Mouse (Mus musculus) CH12.LX (cell line): ENCODE results near the gene Cd55. TPM values are rescaled to one million over a fixed set of nuclear protein-coding genes. Genes with fewer than 3 reads are reported as not detected.

Experiments used
- DNase-seq: peaks from one replicate; pipeline ENCODE4 v3.0.0-alpha.2; 2013; ENCODE audit errors: extremely low read depth
- H3K27ac ChIP-seq: 2 replicates; pipeline ENCODE4 v1.5.1; 2012; ENCODE audit warnings: low read depth, mild to moderate bottlenecking, control low read depth, moderate library complexity; ENCODE audit not compliant: insufficient read depth
- H3K27me3 ChIP-seq: replicated peaks from 2 replicates; pipeline ENCODE3; 2012; ENCODE audit warnings: inconsistent platforms
- H3K36me3 ChIP-seq, 2 experiments: replicated peaks in 1 of 2; 2 replicates each; pipeline versions ENCODE3 to v1.6.1; 2012; ENCODE audit warnings: inconsistent platforms in 1 of 2, low read length in 1 of 2, mild to moderate bottlenecking in 1 of 2, mixed read lengths in 1 of 2, moderate library complexity in 1 of 2; ENCODE audit not compliant: control insufficient read depth in 1 of 2, insufficient read depth in 1 of 2
- H3K4me1 ChIP-seq, 2 experiments: 2 replicates each; pipeline ENCODE4 v1.6.1; 2012; ENCODE audit warnings: inconsistent platforms in 1 of 2, moderate library complexity in 1 of 2; ENCODE audit not compliant: insufficient read depth in 2 of 2, control insufficient read depth in 1 of 2
- H3K4me2 ChIP-seq: 2 replicates; pipeline ENCODE4 v1.6.1; 2012; ENCODE audit warnings: low read depth, mild to moderate bottlenecking, control low read depth; ENCODE audit not compliant: poor library complexity, insufficient read depth, severe bottlenecking
- H3K4me3 ChIP-seq, 3 experiments: fragments of 150-350 bp in 1 of 3; sonication (generic) in 1 of 3; replicated peaks in 1 of 3; 2 replicates each; pipeline versions ENCODE3 to v1.5.1; 2011 to 2012; ENCODE audit warnings: low read depth in 2 of 3, low read length in 2 of 3, mild to moderate bottlenecking in 2 of 3, moderate library complexity in 2 of 3, control low read depth in 1 of 3, improper control_type of control experiment in 1 of 3, inconsistent platforms in 1 of 3, mixed read lengths in 1 of 3; ENCODE audit not compliant: poor library complexity in 1 of 3
- H3K79me2 ChIP-seq: replicated peaks from 2 replicates; pipeline ENCODE4 v1.6.1; 2012; ENCODE audit warnings: mild to moderate bottlenecking, moderate library complexity; ENCODE audit not compliant: control insufficient read depth, poor library complexity, insufficient read depth, severe bottlenecking; ENCODE audit errors: extremely low read depth
- H3K9ac ChIP-seq: 2 replicates; pipeline ENCODE4 v1.6.1; 2012; ENCODE audit warnings: low read depth, mild to moderate bottlenecking, control low read depth, moderate library complexity; ENCODE audit not compliant: insufficient read depth
- H3K9me3 ChIP-seq: replicated peaks from 2 replicates; pipeline ENCODE3; 2012; ENCODE audit warnings: low read length, inconsistent platforms, mixed read lengths
- CHD2 ChIP-seq: IDR thresholded peaks from 2 replicates; pipeline ENCODE4 v1.6.1; 2011; ENCODE audit warnings: low read length, improper control_type of control experiment
- CTCF ChIP-seq, 2 experiments: IDR thresholded peaks in 1 of 2; conservative IDR thresholded peaks in 1 of 2; 2 replicates each; pipeline ENCODE4 v1.5.1; 2011 to 2012; ENCODE audit warnings: low read depth in 2 of 2, low read length in 2 of 2, improper control_type of control experiment in 1 of 2, inconsistent platforms in 1 of 2, mild to moderate bottlenecking in 1 of 2, moderate library complexity in 1 of 2
- EP300 ChIP-seq: IDR thresholded peaks from 2 replicates; pipeline ENCODE4 v1.6.1; 2011; ENCODE audit warnings: low read length, improper control_type of control experiment
- HCFC1 ChIP-seq: IDR thresholded peaks from 2 replicates; pipeline ENCODE4 v1.6.1; 2012; ENCODE audit warnings: low read depth, mild to moderate bottlenecking, inconsistent platforms, low read length, improper control_type of control experiment
- JUN ChIP-seq: IDR thresholded peaks from 2 replicates; pipeline ENCODE4 v1.6.1; 2011; ENCODE audit warnings: low read depth, mild to moderate bottlenecking, low read length, improper control_type of control experiment, moderate library complexity; ENCODE audit not compliant: insufficient read depth
- MAFK ChIP-seq: IDR thresholded peaks from 2 replicates; pipeline ENCODE4 v1.6.1; 2011; ENCODE audit warnings: low read length, improper control_type of control experiment; ENCODE audit not compliant: insufficient replicate concordance
- MAX ChIP-seq: IDR thresholded peaks from 2 replicates; pipeline ENCODE4 v1.6.1; 2011; ENCODE audit warnings: low read length, improper control_type of control experiment
- NELFE ChIP-seq: IDR thresholded peaks from 2 replicates; pipeline ENCODE4 v1.6.1; 2011; ENCODE audit warnings: low read depth, low read length, improper control_type of control experiment
- RAD21 ChIP-seq: IDR thresholded peaks from 2 replicates; pipeline ENCODE4 v1.6.1; 2011; ENCODE audit warnings: low read depth, mild to moderate bottlenecking, low read length, improper control_type of control experiment, moderate library complexity
- SMC3 ChIP-seq: IDR thresholded peaks from 2 replicates; pipeline ENCODE4 v1.6.1; 2011; ENCODE audit warnings: low read depth, low read length, improper control_type of control experiment
- USF1 ChIP-seq: IDR thresholded peaks from 2 replicates; pipeline ENCODE4 v1.6.1; 2014; ENCODE audit warnings: low read depth, mild to moderate bottlenecking, inconsistent platforms, low read length, improper control_type of control experiment
- USF2 ChIP-seq: conservative IDR thresholded peaks from 2 replicates; pipeline ENCODE4 v1.6.1; 2011; ENCODE audit warnings: low read depth, low read length, improper control_type of control experiment
- ZC3H11A ChIP-seq: IDR thresholded peaks from 2 replicates; pipeline ENCODE4 v1.6.1; 2012; ENCODE audit warnings: low read depth, mild to moderate bottlenecking, inconsistent platforms, low read length, improper control_type of control experiment
- ZMIZ1 ChIP-seq: IDR thresholded peaks from 2 replicates; pipeline ENCODE4 v1.6.1; 2012; ENCODE audit warnings: low read depth, mild to moderate bottlenecking, inconsistent platforms, low read length, improper control_type of control experiment
- dilution Hi-C: fragments of 300-500 bp; cut with MboI; formaldehyde crosslinking; loops from 2 replicates; pipeline ENCODE4 v1.14.3; 2020; ENCODE audit warnings: low sequenced_read_pairs; ENCODE audit not compliant: extremely low pct_unique_long_range_greater_than_20kb, extremely low pct_ligation_motif_present
- in situ Hi-C: fragments of 300-500 bp; cut with MboI; formaldehyde crosslinking; loops from 3 replicates; pipeline ENCODE4 v1.14.3; 2019; ENCODE audit warnings: low sequenced_read_pairs, low pct_ligation_motif_present, low pct_unique_long_range_greater_than_20kb, mixed read lengths
- polyA plus RNA-seq: library from polyadenylated mRNA; unstranded; fragments of >175 nt; gene quantifications from 2 replicates; pipeline ENCODE4 v1.2.1, GENCODE M21; 2012; ENCODE audit warnings: low read depth; ENCODE audit not compliant: insufficient read length
- total RNA-seq, 2 experiments: library from RNA; depleted of rRNA; stranded (reverse); fragments of 300-350 nt in 1 of 2; fragments of >200 nt in 1 of 2; gene quantifications; 2 replicates each; pipeline ENCODE4 v1.2.3; 2012 to 2014

Gene Cd55
- total and polyA plus RNA-seq, 3 experiments, result 1.0 to 1.8 (median 1.7) TPM

- no peaks in the 10 kb centered on the region for H3K36me3 ChIP-seq
- H3K79me2 ChIP-seq, result no peaks in the 10 kb centered on the region
- no peaks in the 10 kb centered on the region for H3K27me3 ChIP-seq
- no peaks in the 10 kb centered on the region for H3K4me1 ChIP-seq
- TF ChIP-seq HCFC1 (no peak), USF1 (no peak), ZMIZ1 (no peak), NELFE (no peak), USF2 (no peak)
- no peaks in the 10 kb centered on the region for H3K9me3 ChIP-seq
- H3K9ac ChIP-seq, result no peak overlapping the region
- dilution Hi-C loops (no loop called here), in situ Hi-C loops (no loop called here)
- no peak overlapping the region for H3K4me2 ChIP-seq
- no peak overlapping the region for H3K4me3 ChIP-seq
- DNase-seq, result no peak
- no peak overlapping the region for H3K27ac ChIP-seq
Observed at GRCm38 (mm10) chr1:130498331-130498730, 35.8 kb upstream of the Cd55 start.

DNA sequence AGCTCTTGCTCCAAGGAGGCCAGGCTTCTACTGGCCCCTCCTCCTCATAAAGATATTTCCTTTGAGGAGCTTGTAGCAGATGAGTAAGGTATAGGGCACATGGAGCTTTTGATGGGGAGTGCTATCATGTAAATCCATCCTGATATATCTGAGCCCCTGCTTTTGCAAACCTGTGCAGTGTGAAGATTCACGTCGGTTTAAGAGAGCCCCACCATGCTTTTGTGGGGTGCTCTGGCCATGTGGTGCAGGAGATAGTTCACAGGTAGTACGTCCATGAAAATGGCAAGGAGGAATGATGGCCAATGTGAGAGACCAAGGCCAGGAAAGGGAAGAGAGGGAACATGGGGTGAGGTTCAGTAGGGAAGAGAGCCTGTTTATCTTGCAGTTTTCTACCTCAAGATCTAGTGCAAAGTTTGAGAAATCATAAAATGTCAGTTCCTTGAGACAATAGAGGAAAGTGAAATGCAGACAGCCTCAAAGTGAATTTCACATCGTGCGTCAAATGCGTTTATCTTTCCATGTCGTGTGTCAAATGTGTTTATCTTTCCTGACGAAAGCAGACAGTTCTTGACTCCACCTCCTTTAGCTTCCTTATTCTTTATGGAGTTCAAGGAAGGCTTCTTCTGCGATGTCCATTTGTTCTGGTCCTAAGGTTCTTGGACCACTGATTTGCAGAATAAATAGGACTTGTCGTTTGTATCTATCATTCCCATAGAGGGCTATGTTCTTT is 24.4 kb upstream of the Cd55 start:
- no peaks in the 10 kb centered on the region for H3K4me1 ChIP-seq
- TF ChIP-seq SMC3, result no peak
- no peak for TF ChIP-seq ZC3H11A
- no peak for TF ChIP-seq MAX
- no peak for TF ChIP-seq EP300
- no peak for TF ChIP-seq JUN
- TF ChIP-seq MAFK, result no peak
- no peak for TF ChIP-seq RAD21
- no peak for TF ChIP-seq CHD2
- TF ChIP-seq CTCF (conservative IDR thresholded peaks at IDR 0.05 in 1 of 2, IDR thresholded peaks at IDR 0.05 in 1 of 2; ENCODE audit: low read depth in 2 of 2, low read length in 2 of 2), result no peak
- in situ Hi-C loops (no loop called here), dilution Hi-C loops (no loop called here)
- no peaks in the 10 kb centered on the region for H3K79me2 ChIP-seq
- H3K9ac ChIP-seq, result no peak overlapping the region
- H3K27me3 ChIP-seq, result no peaks in the 10 kb centered on the region
- H3K9me3 ChIP-seq, result no peaks in the 10 kb centered on the region
- H3K4me2 ChIP-seq, result no peak overlapping the region
- no peak for DNase-seq
- H3K4me3 ChIP-seq, result no peak overlapping the region
- no peaks in the 10 kb centered on the region for H3K36me3 ChIP-seq
- no peak overlapping the region for H3K27ac ChIP-seq
